Mouse (Mus musculus): ENCODE data around the gene Ifngr2.
A peak's percentile ranks its signal among the peaks of the same experiment; 100 is the strongest.
"Not testable (repeated sequence)": the region's sequence is repeated elsewhere in the genome, so short reads cannot be mapped to it uniquely, and the experiment has no call there.

The Ifngr2 gene

DNA sequence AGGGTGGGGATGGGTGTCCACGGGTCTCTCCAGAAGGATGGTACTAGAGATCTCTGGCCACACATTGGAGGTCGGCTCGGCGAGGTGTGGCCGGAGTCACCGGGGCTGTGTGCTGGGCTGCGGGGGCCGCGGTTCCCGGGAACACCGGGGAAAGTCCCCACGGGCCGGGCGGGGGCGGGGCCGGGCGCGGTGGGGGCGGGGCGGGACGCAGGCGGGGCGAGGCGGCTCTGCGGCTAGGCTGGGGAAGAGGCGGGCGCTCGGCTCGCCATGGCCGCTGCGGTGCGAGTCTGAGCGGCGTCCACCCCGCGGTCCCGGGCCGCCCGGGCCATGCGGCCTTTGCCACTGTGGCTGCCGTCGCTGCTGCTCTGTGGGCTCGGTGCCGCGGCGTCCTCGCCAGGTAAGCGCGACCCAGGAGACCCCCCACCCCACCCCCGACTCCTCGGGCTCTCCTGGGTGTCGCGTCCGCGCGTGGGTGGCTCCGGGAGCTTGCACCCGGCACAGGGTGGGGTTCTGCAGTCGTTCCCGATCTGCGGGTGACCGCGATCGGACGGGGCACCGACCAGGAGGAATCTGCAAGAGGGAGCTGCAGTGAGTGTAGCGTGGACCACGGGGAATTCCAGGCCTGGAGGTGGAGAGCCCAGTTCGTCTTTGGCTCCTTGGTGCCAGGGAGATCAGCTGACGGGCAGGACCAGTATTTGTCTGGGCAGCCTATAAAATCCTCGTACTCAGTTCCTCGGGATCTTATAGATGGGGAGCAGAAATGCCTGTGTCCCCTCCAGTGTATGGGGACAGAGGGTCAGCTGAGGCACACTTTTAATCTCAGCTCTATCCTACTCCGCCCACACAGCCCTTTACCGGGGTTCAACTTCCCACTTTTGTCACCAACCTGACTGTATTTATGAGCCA is at the start of gene Ifngr2:
TSS of gene Ifngr2 (plus strand) at position 237 of the 906 bp plus-strand sequence.
- no peak for DNase-seq (ENCODE audit: low read depth, low spot score)

DNA sequence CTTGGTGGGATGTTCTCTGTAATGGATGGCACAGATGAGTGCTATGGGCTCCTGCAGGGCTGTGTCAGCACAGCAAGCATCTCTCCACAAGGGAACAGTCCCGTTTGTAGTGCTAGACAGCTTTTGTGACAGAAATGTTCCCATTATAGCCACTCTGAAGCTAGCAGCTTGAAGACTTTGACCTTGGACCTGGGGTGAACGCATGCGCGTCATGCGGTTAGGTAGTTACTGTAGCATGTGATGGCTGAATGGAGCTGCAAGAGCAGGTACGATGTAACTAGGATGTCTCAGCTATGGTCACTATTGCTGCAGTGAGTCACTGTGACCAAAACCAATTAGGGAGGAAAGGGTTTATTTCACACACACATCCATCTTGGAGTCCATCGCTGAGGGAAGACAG is 48.8 kb upstream of the Ifngr2 start:
- no peak for DNase-seq (ENCODE audit: low read depth, low spot score)

DNA sequence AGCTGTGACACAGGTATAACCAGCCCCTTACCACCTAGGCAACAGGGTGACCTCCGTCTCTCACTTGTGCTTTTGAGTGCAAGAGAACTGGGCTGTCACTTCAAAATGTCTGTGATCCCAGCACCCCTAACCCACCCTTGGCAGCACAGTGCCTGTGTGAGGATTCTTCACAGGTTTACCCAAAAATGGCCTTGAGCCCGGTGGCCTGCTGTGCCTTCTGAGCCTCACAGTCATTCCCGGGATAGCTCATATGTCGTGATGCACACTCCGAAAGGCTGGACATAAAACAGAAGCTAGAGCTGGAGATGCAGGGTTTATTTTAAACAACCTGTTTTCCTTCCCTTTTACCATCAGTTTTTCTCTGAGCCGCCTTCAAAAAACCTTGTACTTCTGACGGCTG is 42.2 kb upstream of the Ifngr2 start:
- DNase-seq (ENCODE audit: low read depth, low spot score) = no peak

DNA sequence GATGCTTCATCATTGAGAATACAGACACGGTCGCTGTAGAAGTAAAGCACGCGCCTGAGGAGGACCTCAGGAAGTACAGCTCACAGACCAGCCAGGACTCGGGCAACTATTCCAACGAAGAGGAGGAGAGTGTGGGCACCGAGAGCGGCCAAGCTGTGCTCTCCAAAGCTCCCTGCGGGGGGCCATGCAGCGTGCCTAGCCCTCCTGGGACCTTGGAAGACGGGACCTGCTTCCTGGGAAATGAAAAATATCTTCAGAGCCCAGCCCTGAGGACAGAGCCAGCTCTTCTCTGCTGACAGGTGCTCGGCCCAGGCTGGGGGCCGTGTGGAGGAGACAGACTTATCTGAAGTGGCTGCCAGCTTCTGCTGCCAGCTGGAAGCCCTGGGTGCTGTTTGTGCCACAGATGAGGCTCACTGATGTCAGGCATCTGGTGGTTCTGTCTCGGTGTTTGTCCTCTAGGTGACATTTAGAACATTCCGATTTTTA is 41.7 kb upstream of the Ifngr2 start:
- DNase-seq (ENCODE audit: low read depth, low spot score) = no peak

DNA sequence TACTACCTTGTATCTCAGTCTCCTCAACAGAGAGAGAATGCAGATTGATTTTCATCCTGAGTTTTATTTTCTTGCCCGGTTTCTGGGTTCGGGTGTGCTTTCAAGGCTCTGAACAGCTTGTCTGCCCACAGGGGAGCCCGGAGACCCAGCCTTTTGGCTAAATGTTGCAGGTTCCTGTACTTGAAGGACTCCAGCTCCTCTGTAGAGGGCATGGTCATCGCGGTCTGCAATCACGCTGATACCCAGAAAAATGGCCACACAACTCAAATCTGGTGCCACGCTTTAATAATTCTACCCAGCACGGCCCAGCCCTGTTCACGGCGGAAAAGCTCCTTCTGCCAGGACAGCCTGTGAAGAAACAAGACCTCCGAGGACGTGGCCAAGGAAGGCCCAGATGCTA is 40.5 kb upstream of the Ifngr2 start:
- no peak for DNase-seq (ENCODE audit: low read depth, low spot score)

DNA sequence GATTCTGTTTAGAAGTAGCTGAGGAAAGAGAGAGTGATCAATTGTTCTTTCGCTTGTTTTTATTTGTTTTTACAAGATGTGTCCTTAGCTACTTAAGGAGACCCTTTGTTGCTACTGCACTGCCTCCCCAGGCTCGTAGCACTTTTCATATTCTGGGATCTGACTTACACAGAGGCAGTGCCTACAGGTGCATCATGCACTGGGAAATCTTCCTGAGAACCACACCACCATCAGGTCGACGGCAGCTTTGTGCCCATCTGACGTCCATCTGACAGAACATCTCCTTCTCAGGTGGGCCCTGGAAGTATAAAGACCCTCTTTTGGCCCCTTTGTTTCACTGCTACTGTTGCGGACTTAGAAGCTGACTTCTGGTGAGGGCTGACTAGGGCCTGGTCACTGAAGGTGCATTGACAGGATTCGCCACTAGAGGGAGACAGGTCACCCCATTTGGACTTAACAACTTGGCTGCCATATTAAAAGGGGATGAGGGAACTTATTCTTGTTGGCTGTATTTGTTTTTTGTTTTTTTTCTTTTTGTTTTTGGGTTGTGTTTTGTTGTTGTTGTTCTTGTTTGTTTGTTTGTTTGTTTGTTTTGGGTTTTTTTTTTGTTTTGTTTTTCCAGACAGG is 34.6 kb upstream of the Ifngr2 start:
- peak; percentile 50 for DNase-seq (ENCODE audit: low read depth, low spot score)

DNA sequence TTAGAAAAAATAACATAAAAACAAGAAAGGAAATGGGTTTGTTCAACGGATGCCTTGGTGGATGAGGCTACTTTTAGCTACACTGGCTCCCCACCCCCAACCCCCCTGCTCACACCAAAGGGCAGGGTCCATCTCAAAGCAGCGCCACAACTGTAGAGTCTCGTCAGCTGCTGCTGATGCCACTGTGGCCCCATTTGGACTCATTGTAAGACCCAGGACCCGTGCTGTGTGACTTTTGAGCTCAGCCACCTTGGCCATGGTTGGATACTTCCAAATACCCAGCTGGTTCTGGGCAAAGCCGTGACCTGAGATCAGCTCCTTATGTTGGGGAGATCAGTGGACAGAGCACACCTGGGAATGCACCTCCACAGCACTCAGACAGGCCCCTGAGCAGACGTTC is 33.8 kb upstream of the Ifngr2 start:
- DNase-seq (ENCODE audit: low read depth, low spot score) = no peak

DNA sequence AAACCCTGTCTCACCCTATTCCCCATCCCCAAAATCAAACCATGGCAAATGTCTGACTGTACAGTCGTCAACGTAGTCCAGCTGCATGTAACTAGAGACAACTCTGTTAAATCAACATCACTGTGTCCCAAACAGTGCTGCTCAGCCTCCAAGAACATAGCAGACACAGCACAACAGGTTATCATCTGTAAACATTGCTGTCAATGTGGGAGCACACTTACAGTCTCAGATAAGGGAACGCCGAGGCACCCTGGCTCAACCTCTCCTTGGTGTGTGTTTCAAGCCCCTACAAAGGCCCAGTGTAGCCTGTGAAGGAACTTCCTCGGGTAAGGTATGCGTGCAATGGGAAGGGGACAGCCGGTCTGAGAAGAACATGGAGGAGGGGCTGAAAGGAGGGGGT is 29.9 kb upstream of the Ifngr2 start:
- no peak for DNase-seq (ENCODE audit: low read depth, low spot score)

DNA sequence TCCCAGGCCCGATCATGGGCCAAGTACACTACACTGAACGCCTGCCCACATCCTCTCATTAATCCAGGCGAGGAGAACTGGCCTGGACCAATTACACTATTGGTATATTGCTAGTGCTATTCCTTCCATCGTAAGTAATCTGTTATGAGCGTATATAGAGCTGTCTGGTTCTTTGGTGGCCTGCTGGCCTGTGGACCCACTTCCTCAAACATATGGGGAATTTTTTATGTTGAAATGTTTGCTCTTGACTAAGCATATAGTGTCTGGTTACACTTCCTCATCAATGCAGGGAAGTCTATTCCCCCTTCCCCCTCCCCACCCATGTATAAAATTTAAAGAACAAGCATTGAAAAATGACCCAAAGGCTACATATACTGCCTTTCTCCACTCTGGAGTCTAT is 24.8 kb upstream of the Ifngr2 start:
- no peak for DNase-seq (ENCODE audit: low read depth, low spot score)

DNA sequence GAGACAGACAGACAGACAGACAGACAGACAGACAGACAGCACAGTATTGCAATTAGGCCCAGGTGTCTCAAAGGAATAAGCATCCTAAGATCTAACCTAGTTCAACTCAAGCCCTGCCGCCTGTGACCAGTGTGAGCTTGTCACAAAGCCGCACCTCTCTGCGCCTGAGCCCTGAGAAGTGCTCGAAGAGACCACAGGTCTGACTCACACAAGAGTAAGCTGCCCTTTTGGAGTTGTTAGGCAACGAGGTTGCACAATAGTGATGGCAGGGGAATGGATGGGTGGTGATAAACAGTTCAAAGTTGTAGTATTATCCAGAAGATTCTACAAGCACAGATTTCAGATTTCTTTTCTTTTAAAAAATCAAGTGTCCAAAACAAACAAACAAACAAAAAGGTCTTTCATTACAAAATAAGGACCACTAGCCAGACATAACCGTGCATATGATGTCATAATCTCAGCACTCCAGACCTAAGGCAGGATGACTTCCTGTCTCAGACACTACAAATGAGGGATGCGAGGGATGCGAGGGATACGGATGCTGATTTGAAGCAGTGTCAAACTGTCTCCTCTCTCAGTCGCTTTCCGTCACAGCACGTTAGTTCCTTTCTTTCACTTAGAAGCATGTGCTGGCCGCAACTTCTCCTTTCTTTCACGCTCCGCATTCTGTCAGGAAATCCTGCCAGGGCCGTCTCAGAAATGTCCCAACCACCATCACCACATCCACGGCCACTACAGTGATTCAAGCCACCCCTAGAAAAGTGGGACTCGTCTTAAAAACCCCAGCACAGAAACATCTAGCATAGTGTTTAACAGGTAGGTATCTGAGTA is 24.2 kb upstream of the Ifngr2 start:
- no peak for DNase-seq (ENCODE audit: low read depth, low spot score)

DNA sequence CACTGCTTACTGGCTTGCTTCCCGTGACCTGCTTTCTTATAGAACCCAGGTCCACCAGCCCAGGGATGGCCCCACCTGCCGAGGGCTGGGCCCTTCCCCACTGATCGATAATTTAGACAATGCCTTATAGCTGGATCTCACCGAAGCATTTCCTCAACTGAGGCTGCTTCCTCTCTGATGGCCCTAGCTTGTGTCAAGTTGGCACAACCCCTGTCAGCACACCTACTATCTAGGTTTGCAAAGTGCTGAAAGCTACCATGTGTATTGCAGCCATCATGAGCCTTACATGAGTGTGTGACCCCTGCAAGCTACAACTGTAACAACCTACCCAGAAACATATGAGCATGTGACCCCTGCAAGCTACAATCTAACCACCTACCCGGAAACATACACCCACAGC is 22.7 kb upstream of the Ifngr2 start:
- DNase-seq (ENCODE audit: low read depth, low spot score) = no peak

DNA sequence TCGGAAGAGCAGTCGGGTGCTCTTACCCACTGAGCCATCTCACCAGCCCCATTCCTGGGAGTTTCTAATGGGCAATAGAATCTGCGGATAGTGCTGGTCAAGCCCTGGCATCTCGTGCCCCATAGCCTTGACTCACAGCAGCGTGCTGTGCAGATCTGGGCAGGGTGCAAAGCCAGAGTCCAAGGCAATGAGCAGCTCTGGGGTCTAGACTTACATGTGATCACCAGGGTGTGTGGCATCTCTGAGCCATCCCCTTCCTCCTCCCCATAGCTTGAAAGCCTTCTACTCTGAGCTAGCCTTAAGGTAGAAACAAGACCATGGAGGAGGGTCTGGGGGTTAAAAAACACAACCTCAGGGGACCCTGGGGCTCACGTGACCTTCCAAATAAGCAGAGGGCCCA is 20.6 kb upstream of the Ifngr2 start:
- no peak for DNase-seq (ENCODE audit: low read depth, low spot score)

DNA sequence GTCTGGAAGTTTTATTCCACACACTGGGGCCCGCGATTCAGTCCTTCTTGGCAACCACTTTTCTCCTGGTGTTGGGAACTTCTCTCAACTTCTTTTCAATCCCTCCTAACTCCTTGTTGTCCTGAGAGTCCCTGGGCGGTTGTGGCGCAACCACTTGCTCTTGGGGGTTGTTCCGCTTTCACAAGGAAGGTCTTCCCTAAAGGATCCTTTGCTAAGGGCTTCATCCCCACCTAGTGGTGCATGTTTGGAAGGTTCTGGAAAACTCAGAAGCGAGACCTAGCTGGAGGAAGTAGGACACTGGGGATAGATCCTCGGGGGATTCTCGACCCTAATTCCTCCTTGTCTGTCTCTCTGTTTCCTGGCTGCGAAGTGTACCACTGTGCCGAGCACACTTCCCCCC is 19.8 kb upstream of the Ifngr2 start:
- no peak for DNase-seq (ENCODE audit: low read depth, low spot score)

DNA sequence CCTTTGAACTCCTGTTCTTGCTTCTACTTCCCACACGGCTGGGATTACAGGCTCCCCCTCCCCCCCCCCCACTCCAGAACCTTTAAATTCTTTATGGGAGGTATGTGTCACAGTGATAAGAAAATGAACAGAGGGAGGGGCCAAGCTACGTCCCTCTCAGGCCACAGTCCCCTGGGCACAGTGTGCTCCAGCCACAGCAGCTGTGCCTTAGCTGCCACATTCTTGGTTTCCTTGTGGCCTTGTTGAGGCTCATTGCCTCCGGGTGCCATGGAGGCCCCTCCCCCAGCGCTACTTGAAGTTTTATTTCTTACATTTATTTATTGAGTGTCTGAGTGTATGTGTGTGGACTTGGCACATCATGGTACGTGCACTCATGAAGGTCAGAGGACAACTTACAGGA is 19.4 kb upstream of the Ifngr2 start:
- no peak for DNase-seq (ENCODE audit: low read depth, low spot score)

DNA sequence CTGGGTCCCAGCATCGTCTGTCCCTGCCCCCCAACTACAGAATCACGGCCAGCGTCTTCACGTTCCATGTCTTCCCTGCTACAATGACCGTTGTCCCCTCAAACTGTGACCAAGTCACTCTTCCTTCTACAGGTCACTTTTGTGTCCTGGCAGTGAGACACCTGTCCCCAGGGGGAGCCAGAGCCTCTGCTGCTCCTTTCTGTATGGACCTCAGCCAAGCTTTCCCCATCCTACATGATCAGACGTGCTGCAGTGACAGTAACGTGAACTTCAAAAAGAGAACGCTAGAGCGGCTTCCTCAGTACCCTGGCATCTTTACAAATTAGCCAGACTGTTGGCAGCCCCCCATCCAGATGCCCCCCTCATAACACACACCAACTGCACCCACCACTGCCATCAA is 18.3 kb upstream of the Ifngr2 start:
- DNase-seq (ENCODE audit: low read depth, low spot score) = no peak

DNA sequence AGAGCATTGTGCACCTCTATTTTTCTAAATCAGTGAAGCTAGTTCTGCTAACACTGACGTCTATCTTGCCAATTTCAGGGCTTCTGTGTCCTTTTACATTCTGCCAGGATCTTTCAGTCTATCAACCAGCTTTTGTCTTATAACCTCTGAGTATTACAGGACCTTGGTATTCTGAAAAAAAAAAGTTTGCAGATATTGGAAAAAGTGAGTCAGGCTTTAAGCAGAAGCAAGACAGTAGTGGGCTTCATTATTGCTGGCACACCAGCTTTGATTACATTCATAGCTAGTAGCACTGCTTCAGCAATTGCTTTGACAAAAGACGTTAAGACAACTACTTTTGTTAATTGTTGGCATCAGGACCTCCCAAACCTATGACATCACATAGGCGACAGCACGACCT is 16.0 kb upstream of the Ifngr2 start:
- DNase-seq (ENCODE audit: low read depth, low spot score) = not testable (repeated sequence)

DNA sequence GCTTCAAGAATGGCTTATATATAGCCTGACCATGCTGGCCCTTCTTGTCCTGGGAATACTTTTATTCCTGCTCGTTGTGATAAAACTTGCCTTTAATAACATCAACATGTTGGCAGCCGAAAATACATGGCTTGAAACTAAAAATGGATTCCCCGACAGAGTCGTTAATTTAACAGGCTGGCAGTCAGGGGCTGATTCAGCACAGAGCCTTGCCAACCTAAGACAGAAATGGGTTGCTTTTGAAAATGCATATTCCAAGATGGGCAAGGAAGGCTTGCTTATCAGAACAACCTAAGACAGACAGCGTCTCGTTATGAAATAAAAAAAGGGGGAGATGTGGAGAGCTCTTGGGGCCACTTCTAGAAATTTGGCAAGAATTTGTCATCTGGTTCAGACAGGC is 15.0 kb upstream of the Ifngr2 start:
- DNase-seq (ENCODE audit: low read depth, low spot score) = no peak

DNA sequence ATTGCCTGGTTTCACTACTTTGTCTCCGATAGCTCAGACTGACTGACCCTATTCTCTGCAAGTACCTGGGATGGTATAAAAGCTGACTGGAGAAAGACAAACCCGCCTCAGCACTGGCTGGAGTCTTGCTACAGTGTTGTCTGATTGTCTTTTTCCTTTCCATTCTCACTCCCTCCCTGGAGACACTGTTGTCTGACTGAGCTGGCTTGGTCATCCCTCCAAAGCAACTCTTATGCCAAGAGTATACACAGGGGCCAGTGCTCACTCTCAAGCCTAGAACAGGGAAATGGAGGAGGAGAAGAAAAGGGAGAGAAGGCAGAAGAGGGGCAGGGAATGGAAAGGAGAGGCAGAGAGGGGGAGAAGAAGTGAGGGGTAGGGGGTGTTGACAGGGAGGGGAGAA is 14.4 kb upstream of the Ifngr2 start:
- no peak for DNase-seq (ENCODE audit: low read depth, low spot score)

DNA sequence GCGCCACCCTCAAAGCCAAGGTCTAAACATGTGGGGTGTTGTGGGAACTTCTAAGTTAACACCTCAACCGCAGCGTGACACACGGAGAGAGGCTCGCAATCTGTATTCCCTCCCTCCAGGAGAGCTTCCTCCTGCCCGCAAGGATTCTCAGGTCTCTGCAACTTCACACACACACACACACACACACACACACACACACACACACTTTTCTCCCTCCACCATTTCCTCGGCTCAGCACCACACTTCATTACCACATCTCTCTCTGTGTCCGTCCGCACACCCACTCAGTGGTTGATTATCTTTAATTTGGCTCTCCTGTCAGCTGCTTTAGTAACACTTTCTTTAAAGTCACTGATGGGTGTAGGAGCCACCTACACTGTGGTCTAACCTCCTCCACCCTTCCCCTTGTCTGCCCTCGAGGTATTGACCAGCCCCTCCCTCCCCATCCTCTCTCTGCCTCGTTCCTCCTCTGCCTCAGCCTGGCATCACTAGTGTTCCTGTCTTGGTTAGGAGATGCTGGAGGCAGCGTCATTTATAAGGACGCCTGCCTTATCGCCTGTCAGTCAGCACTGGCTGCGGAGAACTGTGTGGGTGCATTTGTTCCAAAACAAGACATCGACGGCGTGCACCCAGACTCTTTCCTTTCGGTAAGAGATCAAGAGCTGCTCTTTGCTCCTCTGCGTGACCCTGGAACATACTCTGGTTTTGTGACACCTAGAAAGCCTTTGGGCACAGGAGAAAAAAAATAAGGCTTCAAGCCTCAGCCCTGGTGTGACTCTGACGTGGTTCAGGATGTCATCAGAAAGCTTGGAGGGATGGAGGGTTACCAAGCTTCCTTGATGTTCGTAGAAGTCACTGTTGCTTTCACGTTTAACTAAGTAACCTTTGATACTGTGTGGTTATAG is 13.5 kb upstream of the Ifngr2 start:
- DNase-seq (ENCODE audit: low read depth, low spot score) = no peak

DNA sequence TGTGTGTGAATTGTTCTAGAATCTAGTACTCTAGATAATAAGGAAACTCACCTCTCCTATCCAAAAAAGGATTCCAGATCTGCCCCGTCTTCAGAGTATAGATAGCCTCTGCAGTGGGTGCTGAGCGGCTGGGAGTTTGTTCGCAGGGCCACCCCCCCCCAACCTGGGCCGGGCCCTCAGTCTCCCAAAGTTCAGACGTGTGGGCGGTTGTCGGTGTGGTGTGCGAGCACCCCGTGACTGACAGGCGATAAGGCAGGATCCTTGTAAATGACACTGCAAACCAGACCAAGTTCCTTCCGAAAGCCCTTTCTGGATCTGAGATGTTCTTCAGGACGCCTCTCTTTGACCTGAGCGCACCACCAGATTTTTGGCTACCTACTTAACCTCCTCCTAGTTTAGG is 12.4 kb upstream of the Ifngr2 start:
- DNase-seq (ENCODE audit: low read depth, low spot score) = peak; percentile 99

DNA sequence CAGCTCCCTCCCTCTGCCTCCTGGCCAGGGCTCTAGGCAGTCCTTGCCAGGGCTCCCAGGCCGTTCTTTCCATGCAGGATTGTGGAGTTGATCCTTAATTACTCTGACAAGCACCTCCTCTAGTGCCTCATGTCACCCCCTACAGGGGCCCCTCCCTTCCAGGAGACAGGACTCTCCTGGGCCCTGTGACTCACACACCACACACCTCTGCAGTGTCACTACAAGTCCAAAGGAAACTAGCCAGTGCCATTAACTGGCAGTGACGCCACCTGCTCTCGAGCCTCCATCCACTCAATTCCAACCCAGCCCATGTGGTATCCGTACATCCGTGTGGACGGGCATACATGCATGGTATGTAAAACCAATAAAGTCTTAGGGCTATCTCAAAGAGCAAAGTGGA is 12.0 kb upstream of the Ifngr2 start:
- no peak for DNase-seq (ENCODE audit: low read depth, low spot score)
